Mouse (Mus musculus) myocyte (in vitro differentiated cells): Measurements from ENCODE around the gene Tnfrsf19. TPM values are rescaled to one million over a fixed set of nuclear protein-coding genes. Genes with fewer than 3 reads are reported as not detected.

Source experiments
- H3K27me3 ChIP-seq: one replicate; pipeline ENCODE4 v1.6.1; 2011; ENCODE audit not compliant: control insufficient read depth, insufficient read depth, insufficient read length
- H3K36me3 ChIP-seq: one replicate; pipeline ENCODE4 v1.6.1; 2011; ENCODE audit not compliant: control insufficient read depth, insufficient read depth
- H3K4me2 ChIP-seq: one replicate; pipeline ENCODE4 v1.6.1; 2011; ENCODE audit warnings: low read depth, control low read depth
- H3K4me3 ChIP-seq: one replicate; pipeline ENCODE4 v1.5.1; 2011; ENCODE audit warnings: mild to moderate bottlenecking, control low read depth, moderate library complexity
- H3K79me2 ChIP-seq: one replicate; pipeline ENCODE4 v1.6.1; 2011; ENCODE audit not compliant: control insufficient read depth, insufficient read depth
- H3ac ChIP-seq: one replicate; pipeline ENCODE4 v1.6.1; 2011; ENCODE audit not compliant: control insufficient read depth, insufficient read length
- CEBPB ChIP-seq: IDR thresholded peaks from 2 replicates; pipeline ENCODE4 v1.6.1; 2011; ENCODE audit warnings: mild to moderate bottlenecking, moderate library complexity; ENCODE audit not compliant: poor library complexity, insufficient read depth, severe bottlenecking
- E2F4 ChIP-seq: IDR thresholded peaks from one replicate; pipeline ENCODE4 v1.6.1; 2011; ENCODE audit warnings: mild to moderate bottlenecking, control low read depth, moderate library complexity; ENCODE audit not compliant: insufficient read depth
- MAX ChIP-seq: IDR thresholded peaks from one replicate; pipeline ENCODE4 v1.6.1; 2011; ENCODE audit warnings: low read depth, mild to moderate bottlenecking, control low read depth
- MYOD1 ChIP-seq, 3 experiments: IDR thresholded peaks; one replicate each; pipeline ENCODE4 v1.6.1; 2011; ENCODE audit warnings: control low read depth in 2 of 3, low read depth in 2 of 3, mild to moderate bottlenecking in 2 of 3, moderate library complexity in 1 of 3; ENCODE audit not compliant: insufficient read length in 2 of 3, control insufficient read depth in 1 of 3
- MYOG ChIP-seq, 3 experiments: IDR thresholded peaks; one replicate each; pipeline ENCODE4 v1.6.1; 2011; ENCODE audit warnings: control low read depth in 2 of 3, low read depth in 2 of 3, mild to moderate bottlenecking in 2 of 3; ENCODE audit not compliant: insufficient read length in 2 of 3, control insufficient read depth in 1 of 3, insufficient read depth in 1 of 3
- POLR2A ChIP-seq: IDR thresholded peaks from one replicate; pipeline ENCODE4 v1.6.1; 2011; ENCODE audit warnings: low read depth, mild to moderate bottlenecking, control low read depth, moderate library complexity; ENCODE audit not compliant: insufficient read length
- POLR2AphosphoS2 ChIP-seq: IDR thresholded peaks from one replicate; pipeline ENCODE4 v1.6.1; 2011; ENCODE audit warnings: low read depth, control low read depth; ENCODE audit not compliant: insufficient read length
- REST ChIP-seq: IDR thresholded peaks from one replicate; pipeline ENCODE4 v1.6.1; 2011; ENCODE audit warnings: mild to moderate bottlenecking, control low read depth, moderate library complexity; ENCODE audit not compliant: insufficient read depth, insufficient read length
- SRF ChIP-seq: IDR thresholded peaks from one replicate; pipeline ENCODE4 v1.6.1; 2011; ENCODE audit warnings: low read depth; ENCODE audit not compliant: control insufficient read depth, insufficient read length
- TCF12 ChIP-seq: IDR thresholded peaks from one replicate; pipeline ENCODE4 v1.6.1; 2011; ENCODE audit warnings: mild to moderate bottlenecking, control low read depth; ENCODE audit not compliant: poor library complexity, insufficient read depth, severe bottlenecking
- TCF3 ChIP-seq: IDR thresholded peaks from one replicate; pipeline ENCODE4 v1.6.1; 2011; ENCODE audit warnings: low read depth, control low read depth; ENCODE audit not compliant: insufficient read length
- USF1 ChIP-seq: IDR thresholded peaks from one replicate; pipeline ENCODE4 v1.6.1; 2011; ENCODE audit warnings: low read depth, mild to moderate bottlenecking, control low read depth, moderate library complexity
- polyA plus RNA-seq: library from polyadenylated mRNA; unstranded; fragments of >200 nt; fragmentation: generic; extraction: Trizol; gene quantifications from one replicate; pipeline ENCODE4 v1.2.1, GENCODE M21; 2012; ENCODE audit warnings: missing spikeins

Gene Tnfrsf19
- polyA plus RNA-seq, 1 experiment: 0.80 TPM

DNA sequence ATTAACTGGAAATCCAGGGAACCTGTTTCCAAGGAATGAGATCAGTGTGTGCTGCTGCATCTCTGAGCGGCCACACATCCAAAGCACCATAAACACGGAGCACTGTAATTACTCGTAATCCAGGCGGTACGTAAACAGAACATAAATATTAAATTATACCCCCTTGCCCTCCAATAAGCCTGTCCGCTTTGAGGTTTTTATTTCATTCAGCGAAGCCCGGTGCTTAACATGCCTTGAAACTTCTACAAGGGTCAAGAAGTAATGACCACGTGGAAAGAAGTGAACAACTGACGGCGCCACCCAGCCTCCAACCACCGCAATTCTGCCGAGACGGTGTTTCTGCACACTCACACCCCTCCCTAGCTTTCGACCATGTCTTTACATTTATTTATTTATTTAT is 31.7 kb downstream of the Tnfrsf19 start:
- no peak for TF ChIP-seq CEBPB
- TF ChIP-seq POLR2AphosphoS2: no peak
- no peak for TF ChIP-seq SRF
- no peak for TF ChIP-seq REST
- TF ChIP-seq TCF12: no peak
- TF ChIP-seq E2F4: no peak
- TF ChIP-seq POLR2A: no peak
- Histone ChIP-seq H3K4me2 (no peak overlapping the region), H3ac (no peak overlapping the region), H3K79me2 (no peaks in the 10 kb centered on the region), H3K27me3 (peaks cover 62% of the 10 kb centered on the region), H3K36me3 (no peaks in the 10 kb centered on the region), H3K4me3 (no peak overlapping the region)

- no peak overlapping the region for H3ac ChIP-seq
- TF ChIP-seq POLR2AphosphoS2 (no peak), USF1 (peak; percentile 59)
- peaks cover 52% of the 10 kb centered on the region for H3K27me3 ChIP-seq
- no peak overlapping the region for H3K4me3 ChIP-seq
- no peaks in the 10 kb centered on the region for H3K36me3 ChIP-seq
- no peak overlapping the region for H3K4me2 ChIP-seq
- no peaks in the 10 kb centered on the region for H3K79me2 ChIP-seq
Measured at GRCm38 (mm10) chr14:61012397-61012931, 33.8 kb downstream of the Tnfrsf19 start.

DNA sequence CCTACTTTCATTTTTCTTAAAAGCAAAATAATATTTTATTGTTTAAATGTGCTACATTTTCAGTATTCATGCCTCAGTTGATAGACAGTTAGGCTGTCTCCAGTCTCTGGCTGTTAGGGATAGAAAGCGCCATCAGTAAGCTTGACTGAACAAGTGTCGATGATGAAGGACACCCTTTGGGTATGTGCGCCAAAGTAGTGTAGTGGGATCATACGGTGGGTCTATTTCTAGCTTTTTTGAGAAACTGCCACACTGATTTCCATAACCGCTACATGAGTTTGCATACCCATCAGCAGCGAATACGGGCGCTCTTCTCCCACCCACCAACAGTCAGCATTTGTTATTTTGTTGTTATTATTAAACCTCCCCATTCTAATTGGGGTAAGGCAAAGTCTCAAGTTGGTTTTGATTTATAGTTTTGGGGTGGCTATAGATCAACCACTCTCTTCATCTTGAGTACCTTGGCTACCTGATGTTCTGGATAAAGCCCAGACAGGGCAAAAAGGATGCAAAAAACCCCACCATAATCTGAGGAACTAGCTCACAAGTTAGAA is 34.6 kb downstream of the Tnfrsf19 start:
- TF ChIP-seq MYOG (IDR thresholded peaks at IDR 0.05; ENCODE audit: control insufficient read depth in 1 of 3, insufficient read depth in 1 of 3, insufficient read length in 2 of 3, low read depth in 2 of 3) (no peak), TCF3 (no peak), MAX (no peak), USF1 (no peak), REST (no peak), POLR2A (no peak)
- no peaks in the 10 kb centered on the region for H3K36me3 ChIP-seq
- H3K79me2 ChIP-seq: no peaks in the 10 kb centered on the region
- no peak overlapping the region for H3K4me3 ChIP-seq
- peaks cover 45% of the 10 kb centered on the region for H3K27me3 ChIP-seq
- no peak overlapping the region for H3K4me2 ChIP-seq
- no peak overlapping the region for H3ac ChIP-seq

- H3K36me3 ChIP-seq: no peaks in the 10 kb centered on the region
Measured at GRCm38 (mm10) chr14:61005127-61005837, 41.0 kb downstream of the Tnfrsf19 start.

GRCm38 (mm10) chr14:61003676-61004075 is 42.6 kb downstream of the Tnfrsf19 start:
- Histone ChIP-seq H3K27me3 (peaks cover 34% of the 10 kb centered on the region), H3K79me2 (no peaks in the 10 kb centered on the region), H3ac (no peak overlapping the region), H3K36me3 (no peaks in the 10 kb centered on the region), H3K4me3 (no peak overlapping the region), H3K4me2 (no peak overlapping the region)
- TF ChIP-seq TCF12: no peak

More at GRCm38 (mm10) chr14:61005127-61005837, 41.0 kb downstream of the Tnfrsf19 start:
- Histone ChIP-seq H3K79me2 (no peaks in the 10 kb centered on the region), H3K27me3 (peaks cover 35% of the 10 kb centered on the region), H3K4me3 (no peak overlapping the region), H3ac (no peak overlapping the region), H3K4me2 (no peak overlapping the region)
- TF ChIP-seq E2F4 (no peak), MYOG (IDR thresholded peaks at IDR 0.05; ENCODE audit: control insufficient read depth in 1 of 3, insufficient read depth in 1 of 3, insufficient read length in 2 of 3, low read depth in 2 of 3) (no peak), MAX (no peak), CEBPB (no peak), TCF12 (no peak), USF1 (no peak), POLR2A (no peak), TCF3 (no peak), REST (no peak), POLR2AphosphoS2 (no peak), MYOD1 (IDR thresholded peaks at IDR 0.05; ENCODE audit: control insufficient read depth in 1 of 3, insufficient read length in 2 of 3, low read depth in 2 of 3) (no peak), SRF (no peak)
